Mouse (Mus musculus) intestine, embryonic 14.5 days (tissue): ENCODE data around the gene Gdf10. TPM values are rescaled to one million over a fixed set of nuclear protein-coding genes. Genes with fewer than 3 reads are reported as not detected.
A peak's percentile ranks its signal among the peaks of the same experiment; 100 is the strongest.

Experiments used
- ATAC-seq: fragments of 200-750 bp; cut with Nextera tagmentation; replicated peaks from 2 replicates; pipeline ENCODE4 v1.8.0; 2017; ENCODE audit warnings: low read depth, moderate number of reproducible peaks, moderate TSS enrichment, moderate library complexity; ENCODE audit not compliant: low FRiP score, low TSS enrichment
- DNase-seq: peaks from one replicate; pipeline ENCODE4 v3.0.0-alpha.2; 2018; ENCODE audit warnings: low spot score
- H3K27ac ChIP-seq: fragments of 300-500 bp; sonication (generic); 2 replicates; pipeline ENCODE4 v1.5.1; 2014; ENCODE audit warnings: low read depth, mild to moderate bottlenecking, control low read depth
- H3K27me3 ChIP-seq: fragments of 300-500 bp; sonication (generic); replicated peaks from 2 replicates; pipeline ENCODE4 v1.6.1; 2014; ENCODE audit warnings: low read length, control low read depth; ENCODE audit not compliant: control insufficient read depth, insufficient read depth
- H3K36me3 ChIP-seq: fragments of 300-500 bp; sonication (generic); 2 replicates; pipeline ENCODE4 v1.6.1; 2014; ENCODE audit warnings: low read length, control low read depth; ENCODE audit not compliant: control insufficient read depth, insufficient read depth
- H3K4me1 ChIP-seq: fragments of 300-500 bp; sonication (generic); replicated peaks from 2 replicates; pipeline ENCODE4 v1.6.1; 2014; ENCODE audit warnings: low read length, control low read depth, mixed read lengths; ENCODE audit not compliant: control insufficient read depth, insufficient read depth
- H3K4me2 ChIP-seq: fragments of 300-500 bp; sonication (generic); 2 replicates; pipeline ENCODE4 v1.6.1; 2014; ENCODE audit warnings: low read length
- H3K4me3 ChIP-seq: fragments of 300-500 bp; sonication (generic); 2 replicates; pipeline ENCODE4 v1.5.1; 2014; ENCODE audit warnings: low read depth, low read length, control low read depth, mixed read lengths
- H3K9ac ChIP-seq: fragments of 300-500 bp; sonication (generic); 2 replicates; pipeline ENCODE4 v1.6.1; 2014; ENCODE audit warnings: mild to moderate bottlenecking, low read length
- H3K9me3 ChIP-seq: fragments of 300-500 bp; sonication (generic); 2 replicates; pipeline ENCODE4 v1.6.1; 2016; ENCODE audit warnings: low read length, control low read depth; ENCODE audit not compliant: control insufficient read depth
- WGBS: fragments of 180-500 bp; shearing (Covaris S2); extraction: QIAGEN DNeasy Blood & Tissue Kit; methylation state at CpG from one replicate; pipeline ENCODE4 v1.1.7; 2014; 5-methylcytosine and 5-hydroxymethylcytosine counted together
- polyA plus RNA-seq: library from polyadenylated mRNA; unstranded; fragments of >200 nt; fragmentation: Nextera tagmentation; extraction: Ambion mirVana; gene quantifications from 2 replicates; pipeline ENCODE4 v1.2.1, GENCODE M21; 2014

Gene Gdf10
- polyA plus RNA-seq, 1 experiment from 2014 or later, result 8.8 TPM

- WGBS, result 54% methylated on average over 14 of the region's 14 CpGs
- no peaks in the 10 kb centered on the region for H3K9me3 ChIP-seq
- no peaks in the 10 kb centered on the region for H3K36me3 ChIP-seq
- peaks cover 64% of the 10 kb centered on the region for H3K27me3 ChIP-seq
- H3K4me1 ChIP-seq, result peaks cover 3% of the 10 kb centered on the region; the same call in 1 of the 2 replicates
- ATAC-seq, result no peak
- H3K27ac ChIP-seq, result no peak overlapping the region
- H3K9ac ChIP-seq, result no peak overlapping the region
- H3K4me3 ChIP-seq, result no peak overlapping the region
- no peak overlapping the region for H3K4me2 ChIP-seq
- DNase-seq, result no peak
Measured at GRCm38 (mm10) chr14:33920727-33921559, 2.4 kb upstream of the Gdf10 start.

GRCm38 (mm10) chr14:33922771-33923167 lies 618 bp upstream of the Gdf10 start:
- H3K27ac ChIP-seq, result no peak overlapping the region
- H3K9ac ChIP-seq, result no peak overlapping the region
- DNase-seq (no peak), ATAC-seq (no peak)
- WGBS, result 19% methylated on average over 8 of the region's 8 CpGs
- no peaks in the 10 kb centered on the region for H3K9me3 ChIP-seq
- peaks cover 3% of the 10 kb centered on the region; the same call in 1 of the 2 replicates for H3K4me1 ChIP-seq
- H3K36me3 ChIP-seq, result no peaks in the 10 kb centered on the region
- H3K27me3 ChIP-seq, result peaks cover 67% of the 10 kb centered on the region
- peak overlapping the region; percentile 38 for H3K4me3 ChIP-seq
- peak overlapping the region; percentile 96 for H3K4me2 ChIP-seq

GRCm38 (mm10) chr14:33931853-33932252 lies 8.5 kb downstream of the Gdf10 start:
- no peaks in the 10 kb centered on the region for H3K36me3 ChIP-seq
- no peak overlapping the region for H3K4me2 ChIP-seq
- H3K27ac ChIP-seq, result no peak overlapping the region
- no peak overlapping the region for H3K4me3 ChIP-seq
- H3K9me3 ChIP-seq, result no peaks in the 10 kb centered on the region
- H3K9ac ChIP-seq, result no peak overlapping the region
- H3K4me1 ChIP-seq, result no peaks in the 10 kb centered on the region
- ATAC-seq, result no peak
- WGBS, result 44% methylated on average over 17 of the region's 17 CpGs
- peaks cover 26% of the 10 kb centered on the region for H3K27me3 ChIP-seq
- no peak for DNase-seq

GRCm38 (mm10) chr14:33932935-33933703 lies 9.7 kb downstream of the Gdf10 start:
- DNase-seq (peak; percentile 82), ATAC-seq (0 out of 2 replicates have a peak, but pooled peaks have one; percentile 20)
- no peak overlapping the region for H3K4me2 ChIP-seq
- H3K27ac ChIP-seq, result no peak overlapping the region
- no peak overlapping the region for H3K9ac ChIP-seq
- H3K9me3 ChIP-seq, result no peaks in the 10 kb centered on the region
- H3K27me3 ChIP-seq, result peaks cover 26% of the 10 kb centered on the region
- no peaks in the 10 kb centered on the region for H3K4me1 ChIP-seq
- H3K36me3 ChIP-seq, result no peaks in the 10 kb centered on the region
- 65% methylated on average over 10 of the region's 10 CpGs for WGBS
- no peak overlapping the region for H3K4me3 ChIP-seq

- Histone ChIP-seq H3K4me3 (no peak overlapping the region), H3K36me3 (no peaks in the 10 kb centered on the region), H3K4me1 (no peaks in the 10 kb centered on the region), H3K9ac (no peak overlapping the region), H3K4me2 (no peak overlapping the region), H3K9me3 (no peaks in the 10 kb centered on the region), H3K27me3 (peaks cover 26% of the 10 kb centered on the region), H3K27ac (no peak overlapping the region)
- ATAC-seq (no peak), DNase-seq (peak; percentile 73)
- 34% methylated on average over 5 of the region's 5 CpGs for WGBS
Measured at GRCm38 (mm10) chr14:33933778-33934317, 10.5 kb downstream of the Gdf10 start.

GRCm38 (mm10) chr14:33939117-33939516 lies 15.7 kb downstream of the Gdf10 start:
- Histone ChIP-seq H3K4me3 (no peak overlapping the region), H3K9me3 (no peaks in the 10 kb centered on the region), H3K4me2 (peak overlapping the region; percentile 26; the same call in 1 of the 2 replicates), H3K27ac (no peak overlapping the region), H3K36me3 (no peaks in the 10 kb centered on the region), H3K27me3 (0 out of 2 replicates have a peak, but pooled peaks cover 2% of the 10 kb centered on the region), H3K4me1 (no peaks in the 10 kb centered on the region), H3K9ac (no peak overlapping the region)
- DNase-seq (peak; percentile 90), ATAC-seq (peak; percentile 60; the same call in 1 of the 2 replicates)
- WGBS, result 27% methylated on average over 9 of the region's 9 CpGs

- 55% methylated on average over 8 of the region's 8 CpGs for WGBS
- H3K4me3 ChIP-seq, result no peak within 1 kb of the TSS
- no peak within 1 kb of the TSS for H3K9ac ChIP-seq
- no peaks in the 10 kb centered on the region for H3K4me1 ChIP-seq
- H3K4me2 ChIP-seq, result no peak within 1 kb of the TSS
- no peaks in the 10 kb centered on the region for H3K36me3 ChIP-seq
- no peak within 1 kb of the TSS for H3K27ac ChIP-seq
- no peaks in the 10 kb centered on the region for H3K9me3 ChIP-seq
- 0 out of 2 replicates have a peak, but pooled peaks cover 2% of the 10 kb centered on the region for H3K27me3 ChIP-seq
- ATAC-seq (no peak), DNase-seq (no peak)
Measured at GRCm38 (mm10) chr14:33940739-33941138, 17.4 kb downstream of the Gdf10 start, which contains the start of gene Gdf2. Gene Gdf2, plus strand, starts transcription at chr14:33941039.

- no peak for DNase-seq
Measured at GRCm38 (mm10) chr14:33942222-33942621, 18.8 kb downstream of the Gdf10 start.

More at GRCm38 (mm10) chr14:33942222-33942621, 18.8 kb downstream of the Gdf10 start:
- WGBS, result 62% methylated on average over 5 of the region's 5 CpGs
- no peaks in the 10 kb centered on the region for H3K36me3 ChIP-seq
- no peak overlapping the region for H3K27ac ChIP-seq
- 0 out of 2 replicates have a peak, but pooled peaks cover 2% of the 10 kb centered on the region for H3K27me3 ChIP-seq
- H3K4me3 ChIP-seq, result no peak overlapping the region
- H3K9ac ChIP-seq, result no peak overlapping the region
- ATAC-seq, result no peak
- H3K4me2 ChIP-seq, result no peak overlapping the region
- H3K9me3 ChIP-seq, result no peaks in the 10 kb centered on the region
- no peaks in the 10 kb centered on the region for H3K4me1 ChIP-seq
